Mouse (Mus musculus) ES-Bruce4 (cell line): ENCODE measurements around the gene Shisa9. TPM values are rescaled to one million over a fixed set of nuclear protein-coding genes. Genes with fewer than 3 reads are reported as not detected.

Source experiments
- H3K27ac ChIP-seq: 2 replicates; pipeline ENCODE4 v1.5.1; 2012; ENCODE audit warnings: low read length, inconsistent platforms; ENCODE audit not compliant: insufficient read depth
- H3K27me3 ChIP-seq: 2 replicates; pipeline ENCODE4 v1.6.1; 2012; ENCODE audit warnings: mild to moderate bottlenecking, low read length, inconsistent platforms; ENCODE audit not compliant: control insufficient read depth, poor library complexity, insufficient read depth, severe bottlenecking
- H3K36me3 ChIP-seq: 2 replicates; pipeline ENCODE4 v1.6.1; 2012; ENCODE audit warnings: inconsistent platforms, mild to moderate bottlenecking, low read length, moderate library complexity; ENCODE audit not compliant: control insufficient read depth, poor library complexity, insufficient read depth, severe bottlenecking
- H3K4me1 ChIP-seq: one replicate; pipeline ENCODE4 v1.8.1; 2011; ENCODE audit warnings: low read length; ENCODE audit not compliant: control insufficient read depth, insufficient read depth
- H3K4me3 ChIP-seq: 2 replicates; pipeline ENCODE4 v1.5.1; 2011; ENCODE audit warnings: low read depth, mild to moderate bottlenecking, low read length
- H3K9ac ChIP-seq: 2 replicates; pipeline ENCODE4 v1.6.1; 2012; ENCODE audit warnings: low read depth, mild to moderate bottlenecking, inconsistent platforms; ENCODE audit not compliant: poor library complexity, severe bottlenecking
- H3K9me3 ChIP-seq: replicated peaks from 2 replicates; pipeline ENCODE4 v1.6.1; 2012; ENCODE audit warnings: mild to moderate bottlenecking, low read length, inconsistent platforms; ENCODE audit not compliant: control insufficient read depth, poor library complexity, insufficient read depth, severe bottlenecking
- CTCF ChIP-seq: IDR thresholded peaks from one replicate; pipeline ENCODE4 v1.8.1; 2011; ENCODE audit warnings: low read depth, low read length
- EP300 ChIP-seq: IDR thresholded peaks from 2 replicates; pipeline ENCODE4 v1.6.1; 2011; ENCODE audit warnings: low read depth, low read length; ENCODE audit not compliant: insufficient read depth
- POLR2A ChIP-seq: IDR thresholded peaks from one replicate; pipeline ENCODE4 v1.8.1; 2011; ENCODE audit warnings: low read length; ENCODE audit not compliant: insufficient read depth
- polyA plus RNA-seq: library from polyadenylated mRNA; stranded (reverse); fragments of >200 nt; gene quantifications from 2 replicates; pipeline ENCODE4 v1.2.4, GENCODE M21; 2011; ENCODE audit warnings: low read depth; ENCODE audit not compliant: missing spikeins, insufficient read depth, insufficient read length

Shisa9 gene
- polyA plus RNA-seq, 1 experiment: 0.46 TPM

- no peaks in the 10 kb centered on the region for H3K4me1 ChIP-seq
- no peak overlapping the region for H3K9ac ChIP-seq
- no peak for TF ChIP-seq EP300
- no peak for TF ChIP-seq CTCF
- TF ChIP-seq POLR2A: no peak
- no peaks in the 10 kb centered on the region for H3K9me3 ChIP-seq
- no peak overlapping the region for H3K4me3 ChIP-seq
- H3K27me3 ChIP-seq: no peaks in the 10 kb centered on the region
- no peak overlapping the region for H3K27ac ChIP-seq
- H3K36me3 ChIP-seq: no peaks in the 10 kb centered on the region
Observed at GRCm38 (mm10) chr16:12005177-12005576, 21.3 kb downstream of the Shisa9 start.

- Histone ChIP-seq H3K4me1 (no peaks in the 10 kb centered on the region), H3K27ac (no peak overlapping the region), H3K36me3 (no peaks in the 10 kb centered on the region), H3K9ac (no peak overlapping the region), H3K4me3 (no peak overlapping the region), H3K9me3 (no peaks in the 10 kb centered on the region), H3K27me3 (no peaks in the 10 kb centered on the region)
- TF ChIP-seq EP300 (no peak), POLR2A (no peak), CTCF (no peak)
Observed at GRCm38 (mm10) chr16:12010136-12010535, 26.2 kb downstream of the Shisa9 start.

GRCm38 (mm10) chr16:12012747-12013146 is 28.8 kb downstream of the Shisa9 start:
- H3K4me1 ChIP-seq: no peaks in the 10 kb centered on the region
- no peak overlapping the region for H3K27ac ChIP-seq
- no peaks in the 10 kb centered on the region for H3K9me3 ChIP-seq
- no peaks in the 10 kb centered on the region for H3K27me3 ChIP-seq
- no peak overlapping the region for H3K9ac ChIP-seq
- TF ChIP-seq EP300: no peak
- TF ChIP-seq POLR2A: no peak
- TF ChIP-seq CTCF: no peak
- no peaks in the 10 kb centered on the region for H3K36me3 ChIP-seq
- H3K4me3 ChIP-seq: no peak overlapping the region

- Histone ChIP-seq H3K4me1 (no peaks in the 10 kb centered on the region), H3K4me3 (no peak overlapping the region), H3K36me3 (no peaks in the 10 kb centered on the region), H3K27me3 (no peaks in the 10 kb centered on the region), H3K27ac (no peak overlapping the region), H3K9ac (no peak overlapping the region), H3K9me3 (no peaks in the 10 kb centered on the region)
- no peak for TF ChIP-seq POLR2A
- TF ChIP-seq EP300: no peak
- TF ChIP-seq CTCF: no peak
Observed at GRCm38 (mm10) chr16:12014523-12014922, 30.6 kb downstream of the Shisa9 start.

- Histone ChIP-seq H3K36me3 (no peaks in the 10 kb centered on the region), H3K4me1 (no peaks in the 10 kb centered on the region), H3K9me3 (no peaks in the 10 kb centered on the region), H3K27me3 (no peaks in the 10 kb centered on the region), H3K27ac (no peak overlapping the region), H3K9ac (no peak overlapping the region), H3K4me3 (no peak overlapping the region)
- TF ChIP-seq EP300: no peak
- TF ChIP-seq POLR2A: no peak
- no peak for TF ChIP-seq CTCF
Observed at GRCm38 (mm10) chr16:12017921-12018618, 34.2 kb downstream of the Shisa9 start.

- Histone ChIP-seq H3K4me1 (no peaks in the 10 kb centered on the region), H3K27me3 (no peaks in the 10 kb centered on the region), H3K36me3 (no peaks in the 10 kb centered on the region), H3K4me3 (no peak overlapping the region), H3K9me3 (no peaks in the 10 kb centered on the region), H3K9ac (no peak overlapping the region), H3K27ac (no peak overlapping the region)
- TF ChIP-seq CTCF (no peak), EP300 (no peak), POLR2A (no peak)
Observed at GRCm38 (mm10) chr16:12020103-12020755, 36.3 kb downstream of the Shisa9 start.
